Mouse (Mus musculus) hematopoietic stem cell, adult 5-6 weeks (primary cell): ENCODE measurements around the gene BC005537. TPM values are rescaled to one million over a fixed set of nuclear protein-coding genes. Genes with fewer than 3 reads are reported as not detected.
A peak's percentile ranks its signal among the peaks of the same experiment; 100 is the strongest.

ENCODE experiments used
- ATAC-seq, 2 experiments: fragments of 125-278 bp in 1 of 2; replicated peaks in 1 of 2; 2 replicates each; pipeline ENCODE4 v1.8.0; 2016 to 2017; ENCODE audit warnings: inconsistent platforms in 2 of 2, mild to moderate bottlenecking in 2 of 2, moderate number of reproducible peaks in 2 of 2, low read depth in 1 of 2, moderate TSS enrichment in 1 of 2; ENCODE audit not compliant: low FRiP score in 2 of 2, poor library complexity in 2 of 2, severe bottlenecking in 2 of 2, insufficient read depth in 1 of 2, low TSS enrichment in 1 of 2
- total RNA-seq: library from RNA; stranded (forward); fragments of 172-1452, 232-1000 nt; gene quantifications from 2 replicates; pipeline ENCODE4 v1.2.3, GENCODE M21; 2017

The BC005537 gene
- total RNA-seq, 1 experiment from 2014 or later = 54.6 TPM

- no peak for ATAC-seq
Measured at GRCm38 (mm10) chr13:24792411-24793045, 8.9 kb upstream of the BC005537 start.

- no peak for ATAC-seq
Measured at GRCm38 (mm10) chr13:24798686-24799085, 2.8 kb upstream of the BC005537 start.

GRCm38 (mm10) chr13:24799378-24799777, 2.1 kb upstream of the BC005537 start:
- no peak for ATAC-seq

GRCm38 (mm10) chr13:24799925-24800673, 1.4 kb upstream of the BC005537 start:
- ATAC-seq = peak in 1 of 2 experiments; percentile 3; a peak in 1 of 4 replicates

- peak; percentile 87 to 89 for ATAC-seq
Measured at GRCm38 (mm10) chr13:24800674-24801307, 666 bp upstream of the BC005537 start.

GRCm38 (mm10) chr13:24802131-24802691, 754 bp downstream of the BC005537 start:
- peak; percentile 55 to 56 for ATAC-seq

GRCm38 (mm10) chr13:24803196-24803595, 1.7 kb downstream of the BC005537 start:
- no peak for ATAC-seq

GRCm38 (mm10) chr13:24806079-24806478, 4.6 kb downstream of the BC005537 start:
- ATAC-seq = no peak

GRCm38 (mm10) chr13:24812521-24812920, 11.1 kb downstream of the BC005537 start:
- no peak for ATAC-seq

- no peak for ATAC-seq
Measured at GRCm38 (mm10) chr13:24814616-24815015, 13.2 kb downstream of the BC005537 start.

- ATAC-seq = 0 out of 4 replicates have a peak, but pooled peaks of 1 of the 2 experiments have one; percentile 9
Measured at GRCm38 (mm10) chr13:24816125-24817092, 15.0 kb downstream of the BC005537 start.

GRCm38 (mm10) chr13:24819931-24820330, 18.5 kb downstream of the BC005537 start:
- no peak for ATAC-seq

- no peak for ATAC-seq
Measured at GRCm38 (mm10) chr13:24822663-24823343, 21.3 kb downstream of the BC005537 start.

GRCm38 (mm10) chr13:24824647-24825046, 23.2 kb downstream of the BC005537 start:
- no peak for ATAC-seq

GRCm38 (mm10) chr13:24825587-24825986, 24.1 kb downstream of the BC005537 start:
- ATAC-seq = no peak

GRCm38 (mm10) chr13:24826116-24826515, 24.7 kb downstream of the BC005537 start:
- ATAC-seq = no peak
